Mouse (Mus musculus) intestine, embryonic 16.5 days (tissue): ENCODE measurements at regions not wholly inside any gene's neighbourhood (a gene's known extent, or its start where the extent isn't known, plus 50 kb on each side); places are given as distances from the start of the nearest gene placed in this dataset.
A peak's percentile ranks its signal among the peaks of the same experiment; 100 is the strongest.

ENCODE experiments used
- ATAC-seq: fragments of 200-750 bp; cut with Nextera tagmentation; 2 replicates; pipeline ENCODE4 v1.8.0; 2017; ENCODE audit warnings: moderate TSS enrichment, moderate library complexity
- H3K27ac ChIP-seq: fragments of 300-500 bp; sonication (generic); 2 replicates; pipeline ENCODE4 v1.5.1; 2014; ENCODE audit warnings: mild to moderate bottlenecking, low read length
- H3K27me3 ChIP-seq: fragments of 300-500 bp; sonication (generic); replicated peaks from 2 replicates; pipeline ENCODE4 v1.6.1; 2014; ENCODE audit warnings: low read length, control low read depth, mixed read lengths; ENCODE audit not compliant: control insufficient read depth, insufficient read depth
- H3K36me3 ChIP-seq: fragments of 300-500 bp; sonication (generic); 2 replicates; pipeline ENCODE4 v1.6.1; 2014; ENCODE audit warnings: low read length, control low read depth; ENCODE audit not compliant: control insufficient read depth, insufficient read depth
- H3K4me1 ChIP-seq: fragments of 300-500 bp; sonication (generic); 2 replicates; pipeline ENCODE4 v1.6.1; 2014; ENCODE audit warnings: low read length, control low read depth, mixed read lengths; ENCODE audit not compliant: control insufficient read depth, insufficient read depth
- H3K4me2 ChIP-seq: fragments of 300-500 bp; sonication (generic); 2 replicates; pipeline ENCODE4 v1.6.1; 2014; ENCODE audit warnings: low read depth, low read length, control low read depth
- H3K4me3 ChIP-seq: fragments of 300-500 bp; sonication (generic); 2 replicates; pipeline ENCODE4 v1.5.1; 2014; ENCODE audit warnings: mild to moderate bottlenecking, low read length
- H3K9ac ChIP-seq: fragments of 300-500 bp; sonication (generic); 2 replicates; pipeline ENCODE4 v1.6.1; 2014; ENCODE audit warnings: low read depth, low read length
- H3K9me3 ChIP-seq: fragments of 300-500 bp; sonication (generic); 2 replicates; pipeline ENCODE4 v1.6.1; 2016; ENCODE audit warnings: low read length, control low read depth; ENCODE audit not compliant: control insufficient read depth
- WGBS: fragments of 180-500 bp; shearing (Covaris S2); extraction: QIAGEN DNeasy Blood & Tissue Kit; methylation state at CpG from one replicate; pipeline ENCODE4 v1.1.7; 2014; 5-methylcytosine and 5-hydroxymethylcytosine counted together

- no peaks in the 10 kb centered on the region for H3K36me3 ChIP-seq
- H3K9me3 ChIP-seq = no peaks in the 10 kb centered on the region
- no peaks in the 10 kb centered on the region for H3K27me3 ChIP-seq
- no peak overlapping the region for H3K27ac ChIP-seq
- H3K9ac ChIP-seq = no peak overlapping the region
- H3K4me1 ChIP-seq = no peaks in the 10 kb centered on the region
- no peak overlapping the region for H3K4me2 ChIP-seq
- no peak for ATAC-seq
- no peak overlapping the region for H3K4me3 ChIP-seq
- WGBS = 61% methylated on average over 5 of the region's 5 CpGs
These were observed 334.2 kb upstream of the Cwc22 start for GRCm38 (mm10) chr2:78280219-78280915.

- Histone ChIP-seq H3K4me1 (no peaks in the 10 kb centered on the region), H3K27me3 (no peaks in the 10 kb centered on the region), H3K9ac (no peak overlapping the region), H3K4me2 (no peak overlapping the region), H3K9me3 (no peaks in the 10 kb centered on the region), H3K36me3 (no peaks in the 10 kb centered on the region), H3K27ac (0 out of 2 replicates have a peak overlapping the region, but pooled peaks have one; percentile 23), H3K4me3 (no peak overlapping the region)
- ATAC-seq = peak; percentile 81
- 49% methylated on average over 5 of the region's 5 CpGs for WGBS
These were observed 333.3 kb upstream of the Cwc22 start for GRCm38 (mm10) chr2:78279382-78280056.

GRCm38 (mm10) chr2:78278630-78279029 is 332.5 kb upstream of the Cwc22 start:
- H3K4me3 ChIP-seq = no peak overlapping the region
- no peaks in the 10 kb centered on the region for H3K4me1 ChIP-seq
- H3K27me3 ChIP-seq = no peaks in the 10 kb centered on the region
- no peaks in the 10 kb centered on the region for H3K9me3 ChIP-seq
- H3K9ac ChIP-seq = no peak overlapping the region
- H3K4me2 ChIP-seq = no peak overlapping the region
- H3K27ac ChIP-seq = no peak overlapping the region
- WGBS = 66% methylated on average over 2 of the region's 2 CpGs
- H3K36me3 ChIP-seq = no peaks in the 10 kb centered on the region
- no peak for ATAC-seq

GRCm38 (mm10) chr2:78277699-78278098 is 331.5 kb upstream of the Cwc22 start:
- Histone ChIP-seq H3K4me1 (no peaks in the 10 kb centered on the region), H3K27me3 (no peaks in the 10 kb centered on the region), H3K9ac (no peak overlapping the region), H3K9me3 (no peaks in the 10 kb centered on the region), H3K4me2 (no peak overlapping the region), H3K4me3 (no peak overlapping the region), H3K36me3 (no peaks in the 10 kb centered on the region), H3K27ac (no peak overlapping the region)
- WGBS = 85% methylated on average over 8 of the region's 8 CpGs
- no peak for ATAC-seq

GRCm38 (mm10) chr2:78274122-78274521 is 327.9 kb upstream of the Cwc22 start:
- no peak overlapping the region for H3K27ac ChIP-seq
- H3K4me3 ChIP-seq = no peak overlapping the region
- WGBS = 85% methylated on average over 5 of the region's 5 CpGs
- H3K27me3 ChIP-seq = no peaks in the 10 kb centered on the region
- H3K4me2 ChIP-seq = no peak overlapping the region
- no peak for ATAC-seq
- H3K36me3 ChIP-seq = no peaks in the 10 kb centered on the region
- no peaks in the 10 kb centered on the region for H3K9me3 ChIP-seq
- no peaks in the 10 kb centered on the region for H3K4me1 ChIP-seq
- no peak overlapping the region for H3K9ac ChIP-seq

GRCm38 (mm10) chr2:78268705-78269104 is 322.5 kb upstream of the Cwc22 start:
- Histone ChIP-seq H3K36me3 (no peaks in the 10 kb centered on the region), H3K9ac (no peak overlapping the region), H3K4me3 (no peak overlapping the region), H3K9me3 (no peaks in the 10 kb centered on the region), H3K4me2 (no peak overlapping the region), H3K4me1 (no peaks in the 10 kb centered on the region), H3K27ac (no peak overlapping the region), H3K27me3 (no peaks in the 10 kb centered on the region)
- 93% methylated on average over 4 of the region's 4 CpGs for WGBS
- ATAC-seq = no peak

GRCm38 (mm10) chr2:78267527-78268375 is 321.6 kb upstream of the Cwc22 start:
- Histone ChIP-seq H3K9me3 (no peaks in the 10 kb centered on the region), H3K4me2 (no peak overlapping the region), H3K4me3 (no peak overlapping the region), H3K27me3 (no peaks in the 10 kb centered on the region), H3K27ac (no peak overlapping the region), H3K4me1 (no peaks in the 10 kb centered on the region), H3K36me3 (no peaks in the 10 kb centered on the region), H3K9ac (no peak overlapping the region)
- no peak for ATAC-seq
- WGBS = 89% methylated on average over 2 of the region's 2 CpGs

- no peaks in the 10 kb centered on the region for H3K4me1 ChIP-seq
- H3K27ac ChIP-seq = no peak overlapping the region
- no peaks in the 10 kb centered on the region for H3K36me3 ChIP-seq
- WGBS = 64% methylated on average over 10 of the region's 10 CpGs
- no peak for ATAC-seq
- H3K27me3 ChIP-seq = no peaks in the 10 kb centered on the region
- no peaks in the 10 kb centered on the region for H3K9me3 ChIP-seq
- H3K4me2 ChIP-seq = no peak overlapping the region
- no peak overlapping the region for H3K9ac ChIP-seq
- H3K4me3 ChIP-seq = no peak overlapping the region
These were observed 307.5 kb upstream of the Cwc22 start for GRCm38 (mm10) chr2:78253601-78254097.

GRCm38 (mm10) chr2:78246354-78246753 is 300.2 kb upstream of the Cwc22 start:
- Histone ChIP-seq H3K4me2 (no peak overlapping the region), H3K27me3 (no peaks in the 10 kb centered on the region), H3K4me3 (no peak overlapping the region), H3K4me1 (no peaks in the 10 kb centered on the region), H3K9ac (no peak overlapping the region), H3K36me3 (no peaks in the 10 kb centered on the region), H3K9me3 (no peaks in the 10 kb centered on the region), H3K27ac (no peak overlapping the region)
- WGBS = 33% methylated on average over 5 of the region's 5 CpGs
- no peak for ATAC-seq
